Mouse (Mus musculus): ENCODE data around the gene Orm3.

Orm3 gene

DNA sequence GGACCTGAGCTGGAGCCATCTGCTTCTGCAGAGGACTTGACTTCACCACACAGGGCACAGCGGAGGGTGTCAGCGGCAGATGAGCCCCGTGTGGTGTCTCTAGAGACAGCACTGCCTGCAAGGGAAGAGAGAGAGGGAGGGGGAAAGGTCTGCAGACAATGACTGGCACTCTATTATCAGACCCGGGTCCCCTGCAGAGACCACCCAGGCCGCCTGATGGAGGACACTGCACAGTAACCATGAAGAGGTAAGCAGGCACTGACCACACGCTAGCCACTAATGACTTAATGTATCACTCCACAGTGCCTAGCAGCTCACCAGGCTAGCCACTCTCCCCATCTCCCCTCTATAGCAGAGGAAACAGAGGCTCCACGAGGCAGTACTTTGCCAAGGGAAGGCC, 14.9 kb downstream of the Orm3 start:
- DNase-seq (ENCODE audit: low spot score) = no peak

GRCm38 (mm10) chr4:63371890-63372289, 15.9 kb downstream of the Orm3 start:
- DNase-seq (ENCODE audit: low spot score) = no peak

DNA sequence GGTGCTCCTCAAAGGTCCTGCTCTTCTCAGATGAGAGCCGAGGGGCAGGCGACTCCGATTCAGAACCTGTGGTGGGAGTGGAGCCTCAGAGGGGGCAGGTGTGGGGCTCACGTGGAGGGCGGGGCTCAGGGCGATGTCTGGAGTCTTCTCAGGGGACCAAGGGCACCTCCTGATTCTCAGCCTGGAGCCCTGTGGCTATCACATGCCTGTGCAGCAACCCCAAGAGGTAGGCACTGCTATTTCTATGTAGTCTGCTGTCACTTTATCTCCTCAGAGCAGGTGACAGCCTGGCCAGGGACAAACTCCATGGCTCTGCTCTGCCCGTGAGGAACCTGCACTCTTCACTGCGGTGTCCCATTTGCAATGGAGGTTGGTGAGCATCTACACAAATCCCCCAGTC, 17.4 kb downstream of the Orm3 start:
- no peak for DNase-seq (ENCODE audit: low spot score)

GRCm38 (mm10) chr4:63374331-63374730, 18.4 kb downstream of the Orm3 start:
- DNase-seq (ENCODE audit: low spot score) = no peak

- DNase-seq (ENCODE audit: low spot score) = no peak
These were observed 19.4 kb downstream of the Orm3 start for GRCm38 (mm10) chr4:63375367-63375766.

DNA sequence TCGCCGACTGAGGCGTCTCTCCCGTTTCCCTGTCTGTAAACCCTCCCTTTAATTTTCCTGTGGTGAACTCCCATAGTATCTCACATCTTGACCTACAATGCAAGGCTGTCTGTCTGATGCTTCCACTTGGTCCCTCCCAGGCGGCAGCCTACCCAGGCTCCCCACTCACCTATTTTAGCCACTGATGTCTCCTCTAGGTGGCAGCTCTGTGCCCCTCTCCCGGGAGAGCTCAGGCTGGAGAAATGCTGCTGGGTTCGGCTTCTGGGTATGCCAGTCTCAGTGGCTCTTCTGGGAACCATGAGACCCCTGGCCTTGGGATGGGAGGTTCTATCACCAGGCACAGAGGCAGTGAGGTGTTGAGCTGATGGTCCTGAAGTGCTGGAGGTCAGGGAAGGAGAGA, 21.5 kb downstream of the Orm3 start:
- DNase-seq (ENCODE audit: low spot score) = no peak

- DNase-seq (ENCODE audit: low spot score) = no peak
These were observed 26.9 kb downstream of the Orm3 start for GRCm38 (mm10) chr4:63382676-63383369.

GRCm38 (mm10) chr4:63383474-63383873, 27.5 kb downstream of the Orm3 start:
- DNase-seq (ENCODE audit: low spot score) = no peak

GRCm38 (mm10) chr4:63384262-63384661, 28.3 kb downstream of the Orm3 start:
- no peak for DNase-seq (ENCODE audit: low spot score)

DNA sequence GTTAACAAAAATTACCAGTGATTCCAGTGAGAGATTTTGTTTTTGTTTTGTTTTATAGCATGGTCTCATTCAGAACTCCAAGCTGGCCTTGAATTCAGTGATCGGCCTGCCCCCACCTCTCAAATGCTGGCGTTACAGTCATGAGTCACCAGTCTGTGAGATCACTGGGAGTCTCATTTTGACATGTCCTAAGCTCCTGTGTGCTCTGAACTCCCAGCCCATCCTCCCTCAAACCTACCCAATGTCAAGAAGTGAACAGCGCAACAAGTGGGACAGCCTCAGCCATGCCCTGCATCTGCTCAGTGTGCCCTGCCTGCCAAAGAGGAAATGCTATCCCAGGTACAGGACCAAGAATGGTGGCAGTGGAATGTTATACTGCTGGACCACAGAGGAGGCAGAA, 29.3 kb downstream of the Orm3 start:
- DNase-seq (ENCODE audit: low spot score) = no peak

DNA sequence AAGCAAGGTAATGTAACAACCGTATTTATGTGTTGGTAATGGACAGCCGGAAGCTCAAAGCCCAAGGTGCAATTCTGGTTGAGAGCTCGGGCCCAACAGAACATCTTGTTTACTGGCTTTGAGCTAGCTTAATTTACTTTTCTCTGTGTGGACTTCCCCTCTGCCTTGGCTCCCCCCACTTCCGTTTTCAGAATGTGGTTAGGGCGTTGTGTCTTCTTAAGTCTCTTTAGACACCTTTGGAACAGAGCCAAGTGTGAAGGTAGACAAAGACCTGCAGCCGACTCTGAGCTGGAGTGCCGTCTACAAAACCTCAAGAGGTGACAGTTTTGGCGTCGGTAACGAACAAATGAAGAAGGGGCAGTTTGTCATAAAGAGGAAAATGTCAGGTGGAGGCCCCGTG, 29.8 kb downstream of the Orm3 start:
- no peak for DNase-seq (ENCODE audit: low spot score)

DNA sequence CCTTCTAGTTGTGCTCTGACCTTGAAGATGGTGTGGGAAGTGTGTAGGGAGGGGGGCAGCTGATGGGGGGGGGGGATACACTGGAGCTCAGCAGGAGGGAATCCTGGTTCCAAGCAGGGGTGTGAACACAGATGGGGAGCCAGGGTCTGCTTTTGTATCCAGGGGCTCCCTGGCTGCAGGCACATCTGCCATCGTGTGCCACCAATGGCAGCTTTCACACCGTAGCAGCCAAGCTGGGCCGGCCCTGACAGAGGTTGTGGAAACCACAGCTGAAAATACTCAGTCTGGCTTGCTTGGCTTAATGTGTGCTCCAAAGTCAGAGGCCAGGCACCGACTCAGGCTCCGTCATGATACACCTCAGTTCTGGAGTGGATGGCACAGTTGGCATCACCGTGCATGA, 32.1 kb downstream of the Orm3 start:
- DNase-seq (ENCODE audit: low spot score) = no peak

- no peak for DNase-seq (ENCODE audit: low spot score)
These were observed 33.3 kb downstream of the Orm3 start for GRCm38 (mm10) chr4:63389121-63389886.

GRCm38 (mm10) chr4:63389887-63390528, 34.0 kb downstream of the Orm3 start:
- DNase-seq (ENCODE audit: low spot score) = no peak

GRCm38 (mm10) chr4:63391322-63391721, 35.4 kb downstream of the Orm3 start:
- DNase-seq (ENCODE audit: low spot score) = no peak

DNA sequence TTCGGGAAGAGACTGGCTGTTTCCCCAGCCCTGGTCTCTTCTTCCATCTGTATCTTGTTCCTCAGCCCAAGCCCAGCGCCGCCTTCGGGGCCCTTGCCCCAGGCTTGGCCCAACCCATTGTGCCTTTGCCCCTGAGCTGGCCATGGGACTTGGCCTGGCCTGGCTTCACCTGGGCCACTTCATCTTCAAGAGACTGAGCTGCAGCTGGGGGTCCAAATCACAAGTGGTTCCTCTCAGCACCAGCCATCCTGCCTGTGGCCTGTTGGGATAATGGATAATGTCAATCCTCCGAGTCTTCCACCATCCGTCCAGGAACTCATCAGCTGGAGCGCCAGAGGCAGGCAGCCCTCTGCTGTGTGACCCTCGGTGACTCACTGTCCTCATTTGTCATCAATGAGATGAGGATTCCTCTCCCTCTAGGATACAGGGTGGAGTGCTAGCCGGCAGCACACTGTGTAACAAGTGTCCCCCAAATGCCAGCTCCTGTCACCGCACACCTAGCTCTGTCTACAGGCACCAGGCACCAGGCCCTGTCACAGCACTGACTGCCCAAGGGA, 42.1 kb downstream of the Orm3 start:
- no peak for DNase-seq (ENCODE audit: low spot score)

- no peak for DNase-seq (ENCODE audit: low spot score)
These were observed 43.1 kb downstream of the Orm3 start for GRCm38 (mm10) chr4:63398854-63399609.

DNA sequence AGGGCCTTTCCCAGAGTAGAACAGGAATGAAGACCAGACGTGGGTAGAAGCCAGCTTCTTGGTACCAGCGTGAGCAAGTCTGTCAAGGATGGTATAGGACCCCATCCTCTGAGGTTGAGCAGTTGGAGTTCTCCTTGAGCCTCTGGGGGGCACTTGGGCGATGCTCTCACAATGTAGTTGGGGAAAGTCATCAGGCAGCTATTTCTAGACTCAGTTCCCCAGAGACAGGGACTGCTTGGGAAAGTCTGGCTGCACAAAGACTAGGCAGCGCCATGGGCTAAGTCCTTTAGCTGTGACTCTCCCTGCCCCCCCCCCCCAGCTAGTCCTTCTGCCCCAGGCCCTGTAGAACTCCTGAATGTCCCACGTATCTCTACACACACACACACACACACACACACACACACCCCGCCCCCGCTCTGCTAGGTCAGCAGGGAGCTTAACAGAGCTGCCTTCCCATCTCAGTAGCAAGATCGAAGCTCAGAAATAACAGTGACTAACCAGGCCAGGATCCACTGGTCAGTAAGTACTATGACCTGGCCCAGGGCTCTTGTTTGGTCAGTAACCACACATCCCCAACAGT, 43.8 kb downstream of the Orm3 start:
- DNase-seq (ENCODE audit: low spot score) = no peak

DNA sequence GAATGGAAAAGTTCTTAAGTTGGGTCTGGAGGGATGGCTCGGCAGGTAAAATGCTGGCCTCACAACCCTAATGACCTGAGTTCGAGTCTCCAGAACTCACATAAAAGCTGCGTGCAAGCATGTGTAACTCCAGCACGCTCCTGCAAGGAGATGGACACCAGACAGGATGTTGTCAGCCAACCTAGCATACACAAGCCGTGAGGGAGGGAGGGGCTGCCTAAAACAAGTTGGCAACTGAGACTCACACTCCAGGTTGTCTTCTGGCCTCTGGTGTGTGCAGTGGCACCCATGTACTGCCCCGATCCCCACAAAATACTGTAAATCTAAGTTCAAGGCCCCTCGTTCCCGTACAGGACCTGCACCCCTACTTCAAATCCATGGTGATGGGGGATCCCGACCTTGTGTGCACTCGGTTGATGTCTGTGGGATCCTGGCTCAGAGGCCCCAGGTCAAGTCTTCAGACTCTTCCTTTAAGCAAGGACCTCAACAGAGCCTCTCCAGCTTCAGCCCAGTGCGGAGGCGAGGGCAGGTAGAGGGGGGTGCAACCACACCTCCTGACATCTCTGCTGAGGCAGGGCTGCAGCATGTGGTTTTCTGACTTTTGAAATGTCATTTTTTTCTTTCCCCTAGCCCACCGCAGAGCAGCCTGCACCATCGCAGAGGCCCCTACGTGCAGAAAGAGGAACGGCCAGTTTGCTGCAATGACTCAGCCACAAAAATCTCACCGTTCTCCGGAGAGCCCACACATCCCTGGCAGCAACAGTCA, 44.8 kb downstream of the Orm3 start:
- DNase-seq (ENCODE audit: low spot score) = no peak

GRCm38 (mm10) chr4:63401620-63402019, 45.7 kb downstream of the Orm3 start:
- no peak for DNase-seq (ENCODE audit: low spot score)

DNA sequence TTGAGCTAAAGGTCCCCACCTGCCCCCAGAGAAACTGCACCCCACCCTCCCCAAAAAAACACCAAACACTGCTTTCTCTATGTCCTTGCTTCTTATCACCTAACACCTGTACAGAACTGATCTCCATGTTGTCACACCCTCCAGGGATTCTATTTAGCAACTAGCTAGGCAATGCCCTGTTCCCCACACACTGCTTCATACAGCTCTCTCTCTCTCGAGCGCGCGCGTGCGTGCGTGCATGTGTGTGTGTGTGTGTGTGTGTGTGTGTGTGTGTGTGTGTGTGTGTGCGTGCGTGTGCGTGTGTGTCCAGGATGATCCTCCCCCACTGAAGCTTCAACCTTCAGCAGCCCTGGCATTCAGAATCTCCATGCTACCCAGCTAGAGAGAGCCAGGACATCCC, 46.1 kb downstream of the Orm3 start:
- no peak for DNase-seq (ENCODE audit: low spot score)
